Mouse (Mus musculus): ENCODE measurements around the gene Slc25a25.

DNA sequence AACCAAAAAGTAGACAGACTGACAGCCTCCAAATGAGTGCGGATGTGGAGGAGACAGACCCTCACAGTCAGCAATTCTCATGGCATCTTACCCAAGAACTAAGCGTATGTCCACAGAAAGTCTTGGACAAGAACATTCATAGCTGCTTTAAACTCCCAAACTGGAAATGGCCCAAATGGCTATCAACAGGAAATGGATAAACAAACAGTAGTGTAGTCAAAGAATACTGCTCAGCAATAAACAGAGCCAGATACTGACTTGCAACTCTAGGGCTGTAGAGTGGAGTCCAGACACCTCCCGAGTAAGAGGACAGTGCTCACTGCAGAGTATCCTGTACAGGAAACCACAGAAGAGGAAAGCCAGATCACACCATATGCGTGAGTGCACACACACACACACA lies 48.1 kb upstream of the Slc25a25 start:
- TF ChIP-seq FLI1 (IDR thresholded peaks at IDR 0.05; ENCODE audit: low read length): no peak
- TF ChIP-seq GATA1 (IDR thresholded peaks at IDR 0.05; ENCODE audit: borderline replicate concordance, low read length): no peak

Measured in megakaryocyte, embryonic 14.5 days (primary cell).